Mouse (Mus musculus) ovary, postnatal 10 days (tissue): ENCODE results near the gene Mrps23.

ENCODE experiments used
- DNase-seq: peaks from one replicate; pipeline ENCODE4 v3.0.0; 2022; ENCODE audit warnings: low spot score

Mrps23 gene

DNA sequence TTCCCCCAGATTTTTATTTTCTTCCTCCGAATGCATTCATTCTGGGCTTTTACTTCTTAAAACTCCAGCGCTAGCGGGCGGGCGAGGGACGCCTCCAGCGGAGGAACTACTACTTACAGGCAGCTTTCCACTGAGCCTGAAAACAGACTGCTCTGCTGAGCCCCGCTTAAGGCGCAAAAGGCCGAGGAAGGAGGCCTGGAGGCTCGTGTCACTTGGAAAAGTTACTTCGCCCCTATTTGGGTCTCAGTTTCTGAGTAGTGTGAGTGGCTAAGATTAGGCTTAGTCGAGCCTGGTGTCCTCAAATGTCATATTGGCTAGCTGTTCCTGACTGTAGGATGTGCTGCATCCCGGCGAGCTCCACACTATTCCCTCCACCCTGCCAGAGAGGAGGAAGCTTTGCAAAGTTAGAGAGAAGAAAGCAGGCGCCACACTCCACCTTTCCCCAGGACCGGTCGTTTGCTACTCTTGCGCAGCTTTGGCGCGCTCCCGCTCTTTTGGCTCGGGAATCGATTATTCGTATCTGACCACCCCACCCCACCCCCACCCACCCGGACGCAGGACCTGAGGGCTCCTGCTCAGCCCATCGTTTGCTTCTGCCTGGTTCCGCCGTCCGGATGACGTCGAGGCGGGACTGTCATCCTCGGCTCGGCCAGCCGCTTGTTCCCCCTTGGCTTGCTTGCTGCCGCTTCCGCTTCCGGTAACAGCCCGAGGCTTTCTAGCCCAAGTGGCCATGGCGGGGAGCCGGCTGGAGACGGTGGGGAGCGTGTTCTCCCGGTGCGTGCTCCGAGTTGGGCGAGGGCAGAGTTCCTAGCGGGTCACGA is at the start of gene Mrps23:
Gene Mrps23, plus strand, starts transcription at position 677 of the 821 bp plus-strand sequence.
- DNase-seq: peak; percentile 63

- no peak for DNase-seq
These were observed 49.7 kb upstream of the Mrps23 start for GRCm38 (mm10) chr11:88154500-88154899.

GRCm38 (mm10) chr11:88155451-88155850 is 48.7 kb upstream of the Mrps23 start:
- no peak for DNase-seq

DNA sequence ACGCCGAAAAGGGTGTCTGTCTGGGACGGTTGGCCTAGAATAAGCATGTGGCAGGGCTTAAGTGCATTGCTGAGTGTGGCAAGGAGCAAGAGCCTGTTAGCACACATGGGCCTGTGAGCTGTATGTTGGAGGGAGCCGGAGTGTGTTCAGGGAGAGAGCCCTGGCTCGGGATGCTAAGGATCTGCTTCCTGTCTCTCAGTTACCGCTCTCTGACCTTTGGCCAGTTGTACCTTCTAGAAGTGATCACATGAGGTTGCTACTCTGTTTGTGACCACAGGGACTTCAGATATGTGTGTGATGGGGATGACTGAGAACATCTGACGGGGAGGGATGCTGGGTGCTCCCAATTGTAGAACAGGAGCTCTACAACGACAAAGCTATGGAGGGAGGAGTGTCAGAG is 48.2 kb upstream of the Mrps23 start:
- DNase-seq: no peak

- no peak for DNase-seq
These were observed 47.8 kb upstream of the Mrps23 start for GRCm38 (mm10) chr11:88156403-88156802.

- no peak for DNase-seq
These were observed 45.3 kb upstream of the Mrps23 start for GRCm38 (mm10) chr11:88158842-88159246.

DNA sequence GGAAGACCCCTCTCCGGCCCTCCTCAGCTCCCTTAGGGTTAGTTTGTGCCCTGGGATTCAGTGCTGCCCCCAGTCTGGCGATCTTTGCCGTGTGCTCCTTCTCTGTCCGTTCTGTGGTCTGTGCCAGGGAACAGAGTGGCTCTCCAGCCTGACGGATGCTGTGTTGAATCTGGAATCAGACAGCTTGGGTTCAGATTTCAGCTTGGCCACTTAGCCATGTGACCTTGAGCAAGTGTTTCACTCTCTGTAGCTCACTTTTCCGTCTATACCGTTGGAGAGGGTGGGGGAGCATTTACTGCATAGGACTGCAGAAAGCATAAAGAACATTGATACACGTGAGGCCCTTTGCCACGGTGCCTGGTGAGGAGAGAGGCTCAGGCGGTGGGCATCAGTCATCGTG is 44.8 kb upstream of the Mrps23 start:
- no peak for DNase-seq

DNA sequence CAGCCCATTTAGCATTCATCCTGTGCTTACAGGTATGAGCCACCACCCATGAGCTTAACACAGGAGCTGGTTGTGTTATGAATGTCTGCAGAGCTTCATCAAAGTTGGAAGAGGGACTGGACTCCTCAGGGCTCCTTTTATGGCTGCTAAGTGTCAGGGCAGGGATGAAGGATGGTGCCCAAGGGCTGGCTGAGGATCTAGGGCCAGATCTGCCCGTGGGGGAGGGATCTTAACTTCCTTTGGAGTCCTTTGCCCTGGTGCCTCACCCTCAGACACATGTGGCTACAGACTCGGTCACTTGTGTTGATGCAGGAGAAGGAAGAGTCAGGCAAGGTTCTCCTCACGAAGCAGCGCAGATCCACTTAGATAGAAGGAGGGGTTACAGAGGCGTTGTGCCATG is 43.9 kb upstream of the Mrps23 start:
- DNase-seq: no peak

DNA sequence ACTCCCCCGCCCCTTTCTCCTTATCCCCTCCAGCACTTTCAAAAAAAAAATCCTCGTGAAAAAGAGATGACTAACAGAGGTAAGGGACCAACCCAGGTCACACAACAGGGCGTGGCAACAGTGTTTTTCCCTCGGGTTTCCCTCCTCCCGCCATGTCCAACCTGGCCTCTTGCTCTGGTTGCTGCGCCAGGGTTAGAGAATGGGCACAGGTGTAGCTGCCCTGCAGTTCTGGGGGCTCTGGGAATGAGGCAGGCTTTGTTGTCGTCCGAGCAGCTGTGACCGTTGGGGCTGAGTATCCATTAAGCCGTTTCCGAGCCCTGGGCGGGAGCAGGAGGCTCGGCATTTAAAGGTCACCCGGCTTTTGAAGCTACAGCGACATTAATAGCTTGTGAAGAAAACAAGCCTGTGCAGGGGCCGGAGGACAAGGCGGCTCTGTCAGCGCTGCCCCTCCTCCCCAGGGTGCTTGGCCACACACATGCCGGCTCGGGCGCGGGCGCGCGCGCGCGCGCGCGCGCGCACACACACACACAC is 43.1 kb upstream of the Mrps23 start:
- no peak for DNase-seq

- DNase-seq: peak; percentile 72
These were observed 42.4 kb upstream of the Mrps23 start for GRCm38 (mm10) chr11:88161651-88162362.

DNA sequence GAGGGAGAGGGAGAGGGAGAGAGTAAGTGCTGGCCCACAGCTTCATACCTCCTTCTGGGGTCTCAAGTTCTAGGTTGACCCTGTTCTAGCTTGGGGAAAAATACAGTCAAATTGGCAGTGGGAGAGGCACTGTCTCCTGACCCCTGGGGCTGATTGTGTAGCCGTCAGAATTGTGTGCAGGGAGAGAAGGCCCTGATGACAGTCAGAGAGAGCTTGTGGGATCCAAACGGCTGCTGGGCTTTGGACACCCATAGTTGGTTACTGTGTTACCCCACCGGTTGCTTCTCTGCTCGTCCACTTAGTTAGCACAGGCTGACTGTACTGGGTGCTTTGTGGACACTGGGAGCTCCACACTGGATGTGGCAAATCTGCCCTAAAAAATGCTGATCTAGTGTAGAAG is 41.4 kb upstream of the Mrps23 start:
- no peak for DNase-seq

DNA sequence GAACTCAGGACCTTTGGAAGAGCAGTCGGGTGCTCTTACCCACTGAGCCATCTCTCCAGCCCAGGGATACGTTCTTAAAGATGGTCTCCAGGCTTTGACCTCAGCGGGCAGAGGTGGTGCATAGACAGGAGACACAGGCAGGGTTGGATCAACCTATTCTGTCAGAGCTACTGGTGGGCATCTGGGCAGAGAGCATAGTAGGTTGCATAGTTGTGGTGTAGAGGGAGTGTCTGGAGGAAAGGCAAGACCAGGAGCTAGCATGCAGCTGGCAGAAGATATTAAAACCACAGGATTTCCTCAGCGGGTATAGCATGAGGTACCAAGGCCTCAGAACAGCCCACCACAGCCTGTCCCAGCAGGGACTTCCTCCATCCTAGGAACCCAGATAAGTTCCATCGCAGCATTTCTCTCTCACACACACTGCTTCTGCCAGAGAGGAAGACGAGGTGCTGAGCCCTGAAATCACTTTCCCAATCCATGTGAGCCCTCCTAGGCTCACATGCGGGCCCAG is 39.9 kb upstream of the Mrps23 start:
- DNase-seq: no peak

GRCm38 (mm10) chr11:88164801-88165377 is 39.3 kb upstream of the Mrps23 start:
- no peak for DNase-seq

GRCm38 (mm10) chr11:88165683-88166364 is 38.4 kb upstream of the Mrps23 start:
- DNase-seq: no peak

- no peak for DNase-seq
These were observed 37.7 kb upstream of the Mrps23 start for GRCm38 (mm10) chr11:88166471-88166870.

- DNase-seq: no peak
These were observed 35.6 kb upstream of the Mrps23 start for GRCm38 (mm10) chr11:88168611-88169010.

DNA sequence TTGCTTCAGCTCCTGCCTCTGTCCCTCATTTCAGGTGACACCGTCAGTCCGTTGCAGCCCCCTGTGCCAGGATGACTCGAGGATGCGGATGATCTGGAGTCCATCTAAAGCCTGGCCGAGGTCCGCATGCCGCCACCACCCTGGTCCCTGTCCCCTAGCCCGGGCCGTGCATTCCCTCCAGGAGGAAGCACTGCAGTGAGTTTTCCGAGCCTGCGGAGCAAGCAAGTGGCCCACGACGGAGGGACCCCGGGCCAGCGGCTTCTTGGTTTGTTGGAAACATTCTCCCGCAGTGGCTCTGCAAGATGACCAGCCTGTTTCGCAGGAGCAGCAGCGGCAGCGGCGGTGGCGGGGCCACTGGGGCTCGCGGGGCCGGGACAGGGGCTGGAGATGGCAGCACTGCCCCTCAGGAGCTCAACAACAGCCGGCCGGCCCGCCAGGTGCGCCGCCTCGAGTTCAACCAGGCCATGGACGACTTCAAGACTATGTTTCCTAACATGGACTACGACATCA is 34.6 kb upstream of the Mrps23 start:
- no peak for DNase-seq

- DNase-seq: no peak
These were observed 33.6 kb upstream of the Mrps23 start for GRCm38 (mm10) chr11:88170606-88171005.

DNA sequence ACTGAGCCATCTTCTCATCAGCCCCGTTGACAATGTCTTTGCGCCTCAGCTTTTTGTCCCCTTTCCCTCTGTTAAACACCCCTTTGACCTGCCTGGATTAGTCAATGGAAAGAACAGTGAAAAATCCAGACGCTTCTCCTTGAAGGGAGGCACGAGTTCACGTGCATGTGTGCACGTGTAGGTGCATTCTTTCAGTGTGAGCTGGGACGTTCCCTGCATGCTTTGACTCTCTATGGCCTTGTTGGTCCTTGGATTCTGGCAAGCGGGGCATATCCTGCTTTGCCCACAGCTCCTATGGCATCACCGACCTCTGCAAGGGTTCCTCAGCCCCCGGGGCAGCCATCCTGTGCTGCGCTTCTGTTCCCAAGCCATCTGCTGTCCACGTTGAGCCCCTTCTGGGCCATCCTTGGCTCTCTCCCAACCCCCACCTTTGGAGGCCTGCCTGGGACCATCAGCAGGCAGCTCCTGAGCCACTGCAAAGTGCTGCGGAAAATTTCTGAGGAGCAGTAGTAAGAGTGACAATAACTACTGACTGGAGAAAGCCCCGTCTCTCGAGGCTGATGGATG is 32.2 kb upstream of the Mrps23 start:
- DNase-seq: no peak

GRCm38 (mm10) chr11:88172601-88173325 is 31.4 kb upstream of the Mrps23 start:
- DNase-seq: no peak
